Mouse (Mus musculus): ENCODE results near the gene Neurl2.

GRCm38 (mm10) chr2:164871602-164872303 is 38.5 kb upstream of the Neurl2 start:
- TF ChIP-seq POLR2A (IDR thresholded peaks at IDR 0.05; ENCODE audit: control insufficient read depth, extremely low read depth, insufficient read depth, low read length, poor library complexity), result no peak
- TF ChIP-seq CTCF (IDR thresholded peaks at IDR 0.05; ENCODE audit: borderline replicate concordance, control insufficient read depth, extremely low read depth, insufficient read depth, low read length, poor library complexity), result no peak
